Comparison of ENCODE assay signal across 8 mouse cellular contexts in the genomic region with DNA sequence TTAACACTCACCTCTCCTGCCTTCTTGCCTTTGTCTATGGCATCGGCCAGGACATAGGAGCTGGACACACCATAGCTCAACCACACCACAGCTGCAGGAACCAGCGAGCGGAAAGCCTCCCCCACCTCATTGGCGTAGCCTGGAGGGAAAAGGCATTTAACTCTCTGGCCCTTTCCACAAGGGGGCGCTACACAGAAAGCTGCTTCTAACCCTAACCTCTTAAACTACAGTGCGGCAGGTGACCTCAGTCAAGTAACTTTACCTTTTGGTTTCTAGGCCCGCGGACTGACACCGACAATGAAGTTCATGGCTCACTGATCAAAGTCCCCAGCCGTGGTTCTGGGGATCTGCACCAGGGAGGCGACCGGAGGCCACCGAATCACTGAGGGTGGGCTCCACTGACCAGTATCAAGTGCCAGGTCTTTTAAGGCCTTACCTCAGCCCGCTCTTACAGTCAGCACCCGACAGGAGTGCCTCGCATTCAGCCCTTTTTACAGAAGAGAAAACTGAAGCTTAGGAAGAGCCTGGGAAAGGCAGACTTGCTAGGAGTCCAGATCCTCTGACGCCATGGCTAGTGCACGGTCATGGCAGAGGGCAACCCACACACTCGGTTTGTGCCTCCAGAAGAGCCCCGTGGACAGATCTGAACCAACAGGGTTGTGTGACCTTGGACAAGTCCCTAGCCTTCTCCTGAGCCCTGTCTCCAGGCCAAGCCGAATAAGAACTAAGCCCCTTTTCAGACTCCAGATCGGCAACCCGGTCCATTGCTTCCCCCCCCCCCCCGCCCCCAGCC. TPM values are rescaled to one million over a fixed set of nuclear protein-coding genes. Genes with fewer than 3 reads are reported as not detected.
DNase-seq lines count a peak whose midpoint lies in the region; ATAC-seq and TF ChIP-seq lines count a peak whose summit lies in the region.

No protein-coding gene starts in this region.

- H3K36me3 ChIP-seq in liver, adult 2 months (ENCODE audit: control insufficient read depth, insufficient read depth, low read length), result peaks cover 34% of the 10 kb centered on the region
- H3K36me3 ChIP-seq in midbrain, postnatal 0 days (ENCODE audit: insufficient read depth, low read length), result 0 out of 2 replicates have a peak, but pooled peaks cover 7% of the 10 kb centered on the region

- H3K27me3 ChIP-seq in liver, adult 2 months (ENCODE audit: control insufficient read depth, insufficient read depth, low read length), result no peaks in the 10 kb centered on the region
- H3K27me3 ChIP-seq in midbrain, postnatal 0 days (ENCODE audit: insufficient read depth, low read length), result no peaks in the 10 kb centered on the region

- DNase-seq in 416B (ENCODE audit: low read depth), result peak; percentile 90
- peak; percentile 46 for DNase-seq in adipocyte (ENCODE audit: low spot score)
- peak; percentile 82 for DNase-seq in embryo, embryonic 11 days
- peak; percentile 81 for DNase-seq in kidney, adult 18-20 months
- DNase-seq in liver, adult 2 months (ENCODE audit: extremely low read depth, low read depth, low spot score), result peak; percentile 90
- DNase-seq in midbrain, postnatal 0 days (ENCODE audit: low spot score), result peak; percentile 64
- DNase-seq in spleen, postnatal 14 days (ENCODE audit: low spot score in 2 of 2), result peak; percentile 60 to 78

- H3K79me2 ChIP-seq in liver, adult 2 months (ENCODE audit: control insufficient read depth, insufficient read depth, low read length), result no peaks in the 10 kb centered on the region

- 3% methylated on average over 24 of the region's 24 CpGs for WGBS in liver, adult 2 months
- WGBS in midbrain, postnatal 0 days, result 3% methylated on average over 23 of the region's 24 CpGs

- peak; percentile 33 for ATAC-seq in granulocyte monocyte progenitor cell, adult 5-6 weeks (replicated peaks; ENCODE audit: poor library complexity, severe bottlenecking)
- no peak for ATAC-seq in midbrain, postnatal 0 days (ENCODE audit: low FRiP score)

- TF ChIP-seq POLR2A in liver, adult 2 months (IDR thresholded peaks at IDR 0.05; ENCODE audit: extremely low read depth, insufficient read depth, low read length), result 0 out of 2 replicates have a peak, but pooled peaks have one; percentile 41

- H3K4me1 ChIP-seq in liver, adult 2 months (ENCODE audit: control insufficient read depth, insufficient read depth, low read length), result peaks cover 12% of the 10 kb centered on the region
- peaks cover 3% of the 10 kb centered on the region; the same call in 1 of the 2 replicates for H3K4me1 ChIP-seq in midbrain, postnatal 0 days (ENCODE audit: insufficient read depth, low read length)

- TF ChIP-seq CTCF in liver, adult 2 months (IDR thresholded peaks at IDR 0.05; ENCODE audit: low read depth, low read length), result peak; percentile 77
- TF ChIP-seq CTCF in midbrain, postnatal 0 days (IDR thresholded peaks at IDR 0.05), result peak; percentile 79

- no peaks in the 10 kb centered on the region for H3K9me3 ChIP-seq in midbrain, postnatal 0 days (ENCODE audit: low read length)

- H3K4me3 ChIP-seq in liver, adult 2 months (ENCODE audit: insufficient read depth, low read depth, low read length), result peak overlapping the region; percentile 76
- H3K4me3 ChIP-seq in midbrain, postnatal 0 days (ENCODE audit: low read depth, low read length), result peak overlapping the region; percentile 56

- H3K4me2 ChIP-seq in midbrain, postnatal 0 days (ENCODE audit: low read depth, low read length, poor library complexity, severe bottlenecking), result peak overlapping the region; percentile 82

- H3K27ac ChIP-seq in liver, adult 2 months (replicated peaks; ENCODE audit: insufficient read depth, low read depth, low read length), result peak overlapping the region; percentile 91
- H3K27ac ChIP-seq in midbrain, postnatal 0 days (ENCODE audit: low read depth, low read length), result peak overlapping the region; percentile 72

- H3K9ac ChIP-seq in liver, adult 2 months (ENCODE audit: low read depth, low read length), result peak overlapping the region; percentile 74
- peak overlapping the region; percentile 64 for H3K9ac ChIP-seq in midbrain, postnatal 0 days (replicated peaks; ENCODE audit: low read length, poor library complexity, severe bottlenecking)

RNA-seq across cellular contexts. Expression of gene Mtfp1, which starts 0.7 kb away (rescaled TPM):
- total RNA-seq in granulocyte monocyte progenitor cell, adult 5-6 weeks (2014; fragmentation: Nextera tagmentation), result 9.9 and 11.1 TPM in 2 replicates
- 8.7 and 13.3 TPM in 2 replicates for total RNA-seq in granulocyte monocyte progenitor cell, adult 5-6 weeks (2017)
- total RNA-seq in liver, adult 2 months (2014; rRNA removed), result 16.6 and 23.4 TPM in 2 replicates
- polyA plus RNA-seq in liver, adult 2 months (2012; rRNA removed), result 39.2 and 41.5 TPM in 2 replicates
- total RNA-seq in midbrain, postnatal 0 days (2014; rRNA removed), result 13.5 and 17.7 TPM in 2 replicates
- polyA plus RNA-seq in midbrain, postnatal 0 days (2015; fragmentation: Nextera tagmentation; extraction: Ambion mirVana), result 15.4 and 19.6 TPM in 2 replicates

RNA-seq across cellular contexts. Expression of gene Sec14l2, which starts 28.6 kb away (rescaled TPM):
- not detected in 2 replicates for total RNA-seq in granulocyte monocyte progenitor cell, adult 5-6 weeks (2014; fragmentation: Nextera tagmentation)
- not detected in 2 replicates for total RNA-seq in granulocyte monocyte progenitor cell, adult 5-6 weeks (2017)
- 302 and 310 TPM in 2 replicates for total RNA-seq in liver, adult 2 months (2014; rRNA removed)
- polyA plus RNA-seq in liver, adult 2 months (2012; rRNA removed), result 349 and 371 TPM in 2 replicates
- 8.2 and 13.2 TPM in 2 replicates for total RNA-seq in midbrain, postnatal 0 days (2014; rRNA removed)
- 5.5 and 6.9 TPM in 2 replicates for polyA plus RNA-seq in midbrain, postnatal 0 days (2015; fragmentation: Nextera tagmentation; extraction: Ambion mirVana)

RNA-seq across cellular contexts. Expression of gene Sec14l3, which starts 29.9 kb away (rescaled TPM):
- total RNA-seq in granulocyte monocyte progenitor cell, adult 5-6 weeks (2014; fragmentation: Nextera tagmentation), result not detected in 2 replicates
- total RNA-seq in granulocyte monocyte progenitor cell, adult 5-6 weeks (2017), result not detected in 2 replicates
- total RNA-seq in liver, adult 2 months (2014; rRNA removed), result not detected in 2 replicates
- polyA plus RNA-seq in liver, adult 2 months (2012; rRNA removed), result not detected in 2 replicates
- 1.5 and 1.8 TPM in 2 replicates for total RNA-seq in midbrain, postnatal 0 days (2014; rRNA removed)
- 4.3 and 5.1 TPM in 2 replicates for polyA plus RNA-seq in midbrain, postnatal 0 days (2015; fragmentation: Nextera tagmentation; extraction: Ambion mirVana)

RNA-seq across cellular contexts. Expression of gene Rnf215, which starts 40.4 kb away (rescaled TPM):
- 10.5 and 13.1 TPM in 2 replicates for total RNA-seq in granulocyte monocyte progenitor cell, adult 5-6 weeks (2014; fragmentation: Nextera tagmentation)
- total RNA-seq in granulocyte monocyte progenitor cell, adult 5-6 weeks (2017), result 6.6 and 7.8 TPM in 2 replicates
- 10.3 and 10.8 TPM in 2 replicates for total RNA-seq in liver, adult 2 months (2014; rRNA removed)
- polyA plus RNA-seq in liver, adult 2 months (2012; rRNA removed), result 11.3 and 13.1 TPM in 2 replicates
- total RNA-seq in midbrain, postnatal 0 days (2014; rRNA removed), result 93.8 and 112 TPM in 2 replicates
- polyA plus RNA-seq in midbrain, postnatal 0 days (2015; fragmentation: Nextera tagmentation; extraction: Ambion mirVana), result 49.2 and 52.9 TPM in 2 replicates

Comparison
In these comparisons a context has a peak if more than half of its experiments do, and no peak if none do; other contexts are left out.
1. RNA of gene Sec14l2, which starts 28.6 kb away (total RNA-seq): 302 to 310 TPM in liver, adult 2 months; 8.2 to 13.2 TPM in midbrain, postnatal 0 days and not detected in granulocyte monocyte progenitor cell, adult 5-6 weeks; every median in the first group is over 10 times any median in the second.
2. Peak in every context shown above with its lines, with median percentiles within 50 percentile points of each other: DNase-seq.